Mouse (Mus musculus) lung, embryonic 15.5 days (tissue): ENCODE measurements at regions not wholly inside any gene's neighbourhood (a gene's known extent, or its start where the extent isn't known, plus 50 kb on each side); places are given as distances from the start of the nearest gene placed in this dataset.
"Not testable (repeated sequence)": the region's sequence is repeated elsewhere in the genome, so short reads cannot be mapped to it uniquely, and the experiment has no call there.

Experiments
- ATAC-seq: fragments of 200-750 bp; cut with Nextera tagmentation; 2 replicates; pipeline ENCODE4 v1.8.0; 2017; ENCODE audit warnings: moderate number of reproducible peaks, borderline replicate concordance; ENCODE audit not compliant: low FRiP score, low TSS enrichment; ENCODE audit errors: extremely low read depth
- H3K27ac ChIP-seq: fragments of 300-500 bp; sonication (generic); 2 replicates; pipeline ENCODE4 v1.5.1; 2015; ENCODE audit warnings: moderate library complexity, mild to moderate bottlenecking, inconsistent platforms
- H3K27me3 ChIP-seq: fragments of 300-500 bp; sonication (generic); 2 replicates; pipeline ENCODE4 v1.6.1; 2015; ENCODE audit warnings: inconsistent platforms
- H3K36me3 ChIP-seq: fragments of 300-500 bp; sonication (generic); 2 replicates; pipeline ENCODE4 v1.6.1; 2015; ENCODE audit warnings: inconsistent platforms
- H3K4me1 ChIP-seq: fragments of 300-500 bp; sonication (generic); 2 replicates; pipeline ENCODE4 v1.6.1; 2015; ENCODE audit warnings: inconsistent platforms
- H3K4me2 ChIP-seq: fragments of 300-500 bp; sonication (generic); 2 replicates; pipeline ENCODE4 v1.6.1; 2015; ENCODE audit warnings: inconsistent platforms, mild to moderate bottlenecking, moderate library complexity
- H3K4me3 ChIP-seq: fragments of 300-500 bp; sonication (generic); 2 replicates; pipeline ENCODE4 v1.5.1; 2015; ENCODE audit warnings: mild to moderate bottlenecking, inconsistent platforms
- H3K9ac ChIP-seq: fragments of 300-500 bp; sonication (generic); 2 replicates; pipeline ENCODE4 v1.6.1; 2015; ENCODE audit warnings: inconsistent platforms
- H3K9me3 ChIP-seq: fragments of 300-500 bp; sonication (generic); 2 replicates; pipeline ENCODE4 v1.6.1; 2016; ENCODE audit warnings: inconsistent platforms
- WGBS: fragments of 180-500 bp; shearing (Covaris S2); methylation state at CpG from one replicate; pipeline ENCODE4 v1.1.7; 2015; 5-methylcytosine and 5-hydroxymethylcytosine counted together

GRCm38 (mm10) chr14:82299222-82299621, 2144.1 kb upstream of the Pcdh17 start:
- Histone ChIP-seq H3K4me1 (no peaks in the 10 kb centered on the region), H3K27ac (no peak overlapping the region), H3K4me2 (no peak overlapping the region), H3K9me3 (no peaks in the 10 kb centered on the region), H3K4me3 (no peak overlapping the region), H3K36me3 (no peaks in the 10 kb centered on the region), H3K27me3 (no peaks in the 10 kb centered on the region), H3K9ac (no peak overlapping the region)
- ATAC-seq = no peak
- 79% methylated on average over 2 of the region's 2 CpGs for WGBS

GRCm38 (mm10) chr14:82313491-82313890, 2129.9 kb upstream of the Pcdh17 start:
- Histone ChIP-seq H3K36me3 (no peaks in the 10 kb centered on the region), H3K4me3 (no peak overlapping the region), H3K9me3 (no peaks in the 10 kb centered on the region), H3K4me1 (0 out of 2 replicates have a peak, but pooled peaks cover 2% of the 10 kb centered on the region), H3K27ac (no peak overlapping the region), H3K27me3 (no peaks in the 10 kb centered on the region), H3K4me2 (no peak overlapping the region), H3K9ac (no peak overlapping the region)
- 35% methylated on average over 2 of the region's 2 CpGs for WGBS
- ATAC-seq = peak; percentile 92

- H3K4me3 ChIP-seq, H3K36me3 ChIP-seq, H3K27ac ChIP-seq, H3K4me1 ChIP-seq, H3K27me3 ChIP-seq, H3K9ac ChIP-seq, H3K4me2 ChIP-seq, H3K9me3 ChIP-seq, ATAC-seq: not testable (repeated sequence)
These were observed 2108.5 kb upstream of the Pcdh17 start for GRCm38 (mm10) chr14:82334841-82335240.
